Mouse (Mus musculus) E14TG2a.4 (cell line): Measurements from ENCODE around the gene Brd4.

ENCODE experiments used
- CTCF ChIP-seq: conservative IDR thresholded peaks from 2 replicates; pipeline ENCODE4 v1.5.1; 2014; ENCODE audit warnings: low read length
- NANOG ChIP-seq: IDR thresholded peaks from 2 replicates; pipeline ENCODE4 v1.6.1; 2014; ENCODE audit warnings: borderline replicate concordance, low read length, mixed read lengths

DNA sequence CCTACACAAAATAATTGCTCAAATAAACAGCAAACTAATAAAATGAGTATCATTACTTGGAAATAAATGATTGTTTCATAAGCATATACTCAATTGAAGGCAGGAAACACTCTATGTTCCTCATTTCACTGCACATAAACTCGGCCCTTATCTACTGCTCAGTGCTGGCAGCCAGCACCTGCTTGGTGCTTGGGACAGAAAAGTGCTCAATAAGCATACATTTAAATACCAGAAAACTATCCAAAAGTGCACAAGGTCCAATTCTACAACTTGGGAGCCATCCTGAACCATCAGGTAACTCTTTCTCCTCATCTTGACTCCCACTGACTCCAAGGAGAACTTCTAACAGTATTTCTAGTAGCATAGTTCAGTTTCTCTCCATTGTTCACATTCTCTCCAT is 16.9 kb downstream of the Brd4 start:
- TF ChIP-seq CTCF: no peak
- no peak for TF ChIP-seq NANOG
